Mouse (Mus musculus): ENCODE data around the gene Tceal1. TPM values are rescaled to one million over a fixed set of nuclear protein-coding genes. Genes with fewer than 3 reads are reported as not detected.
"Not testable (repeated sequence)": the region's sequence is repeated elsewhere in the genome, so short reads cannot be mapped to it uniquely, and the experiment has no call there.

Gene Tceal1
- polyA plus RNA-seq (2015; fragmentation: Nextera tagmentation; extraction: Ambion mirVana), result 9.6 and 10.0 TPM in 2 replicates

- Histone ChIP-seq H3K9me3 (no peaks in the 10 kb centered on the region), H3K4me3 (peak within 1 kb of the TSS; percentile 64), H3K36me3 (no peaks in the 10 kb centered on the region), H3K27me3 (replicated peaks) (0 out of 2 replicates have a peak, but pooled peaks cover 3% of the 10 kb centered on the region), H3K9ac (peak within 1 kb of the TSS; percentile 84), H3K27ac (replicated peaks) (peak within 1 kb of the TSS; percentile 83), H3K4me1 (0 out of 2 replicates have a peak, but pooled peaks cover 3% of the 10 kb centered on the region), H3K4me2 (peak within 1 kb of the TSS; percentile 71)
- 20% methylated on average over 15 of the region's 15 CpGs for WGBS
- peak; percentile 74 for ATAC-seq (ENCODE audit: extremely low read depth, insufficient number of reproducible peaks, low FRiP score, low TSS enrichment)
Measured at GRCm38 (mm10) chrX:136707446-136708167, at the start of gene Tceal1. Tceal1 (plus strand) TSS chrX:136707982.

- no peaks in the 10 kb centered on the region for H3K4me1 ChIP-seq
- no peak overlapping the region for H3K27ac ChIP-seq (replicated peaks)
- no peaks in the 10 kb centered on the region for H3K9me3 ChIP-seq
- H3K9ac ChIP-seq, result peak overlapping the region; percentile 61
- H3K4me3 ChIP-seq, result peak overlapping the region; percentile 53
- H3K36me3 ChIP-seq, result no peaks in the 10 kb centered on the region
- peak overlapping the region; percentile 75 for H3K4me2 ChIP-seq
- no peak for ATAC-seq (ENCODE audit: extremely low read depth, insufficient number of reproducible peaks, low FRiP score, low TSS enrichment)
- 9% methylated on average over 10 of the region's 20 CpGs for WGBS
- H3K27me3 ChIP-seq (replicated peaks), result 0 out of 2 replicates have a peak, but pooled peaks cover 10% of the 10 kb centered on the region
Measured at GRCm38 (mm10) chrX:136666281-136666706, 41.5 kb upstream of the Tceal1 start.

GRCm38 (mm10) chrX:136666762-136667464 is 40.9 kb upstream of the Tceal1 start:
- not testable (repeated sequence) for H3K27me3 ChIP-seq (replicated peaks); H3K27ac ChIP-seq (replicated peaks); H3K9me3 ChIP-seq; H3K36me3 ChIP-seq; H3K4me1 ChIP-seq; ATAC-seq (ENCODE audit: extremely low read depth, insufficient number of reproducible peaks, low FRiP score, low TSS enrichment)
- Histone ChIP-seq H3K4me2 (peak overlapping the region; percentile 75), H3K9ac (peak overlapping the region; percentile 61; the same call in 1 of the 2 replicates), H3K4me3 (peak overlapping the region; percentile 53)
- WGBS, result 15% methylated on average over 20 of the region's 24 CpGs

DNA sequence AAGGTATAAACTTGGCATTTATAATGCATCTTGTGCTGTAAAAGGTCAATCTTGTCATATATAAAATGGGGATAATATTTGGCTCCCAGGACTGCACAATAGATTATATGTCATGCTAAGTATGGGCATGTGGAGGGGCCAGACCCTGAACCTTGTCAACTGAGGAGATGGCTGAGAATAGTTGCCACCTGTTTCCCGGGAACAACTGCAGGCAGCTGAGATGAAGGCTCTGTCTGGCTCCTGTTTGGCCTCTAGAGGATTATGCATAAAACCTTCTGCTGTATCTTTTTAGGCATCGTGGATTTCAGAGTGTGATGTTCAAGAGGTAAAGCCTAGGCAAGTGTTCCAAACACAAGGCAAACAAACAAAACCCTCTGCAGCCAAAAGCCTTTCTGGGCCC is 39.0 kb upstream of the Tceal1 start:
- ATAC-seq (ENCODE audit: extremely low read depth, insufficient number of reproducible peaks, low FRiP score, low TSS enrichment), result no peak
- WGBS, result 49% methylated on average over 2 of the region's 2 CpGs
- H3K9ac ChIP-seq, result no peak overlapping the region

DNA sequence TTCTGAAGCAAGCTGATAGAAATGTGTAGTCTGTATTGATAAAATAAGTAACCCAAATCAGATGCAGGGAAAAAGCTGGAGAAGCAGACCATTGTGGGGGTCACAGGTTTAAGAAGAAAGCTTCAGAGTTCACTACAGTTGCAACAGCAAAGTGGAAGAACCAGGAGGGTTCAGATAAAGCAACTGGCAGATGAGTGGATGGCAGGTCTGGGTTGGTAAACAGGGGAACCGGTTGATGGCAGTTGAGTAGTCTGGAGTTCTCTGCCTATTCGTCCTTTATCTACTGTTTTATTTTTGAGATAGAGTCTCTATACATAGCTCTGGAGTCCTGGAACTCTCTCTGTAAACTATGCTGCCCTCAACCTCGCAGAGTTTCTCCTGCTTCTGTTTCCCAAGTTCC is 26.8 kb upstream of the Tceal1 start:
- no peak overlapping the region for H3K4me2 ChIP-seq
- ATAC-seq (ENCODE audit: extremely low read depth, insufficient number of reproducible peaks, low FRiP score, low TSS enrichment), result no peak

More for the DNA sequence above, 39.0 kb upstream of the Tceal1 start:
- no peak overlapping the region for H3K27ac ChIP-seq (replicated peaks)
- 0 out of 2 replicates have a peak, but pooled peaks cover 10% of the 10 kb centered on the region for H3K27me3 ChIP-seq (replicated peaks)
- no peak overlapping the region for H3K4me2 ChIP-seq
- no peaks in the 10 kb centered on the region for H3K4me1 ChIP-seq
- H3K9me3 ChIP-seq, result no peaks in the 10 kb centered on the region
- no peaks in the 10 kb centered on the region for H3K36me3 ChIP-seq
- no peak overlapping the region for H3K4me3 ChIP-seq

DNA sequence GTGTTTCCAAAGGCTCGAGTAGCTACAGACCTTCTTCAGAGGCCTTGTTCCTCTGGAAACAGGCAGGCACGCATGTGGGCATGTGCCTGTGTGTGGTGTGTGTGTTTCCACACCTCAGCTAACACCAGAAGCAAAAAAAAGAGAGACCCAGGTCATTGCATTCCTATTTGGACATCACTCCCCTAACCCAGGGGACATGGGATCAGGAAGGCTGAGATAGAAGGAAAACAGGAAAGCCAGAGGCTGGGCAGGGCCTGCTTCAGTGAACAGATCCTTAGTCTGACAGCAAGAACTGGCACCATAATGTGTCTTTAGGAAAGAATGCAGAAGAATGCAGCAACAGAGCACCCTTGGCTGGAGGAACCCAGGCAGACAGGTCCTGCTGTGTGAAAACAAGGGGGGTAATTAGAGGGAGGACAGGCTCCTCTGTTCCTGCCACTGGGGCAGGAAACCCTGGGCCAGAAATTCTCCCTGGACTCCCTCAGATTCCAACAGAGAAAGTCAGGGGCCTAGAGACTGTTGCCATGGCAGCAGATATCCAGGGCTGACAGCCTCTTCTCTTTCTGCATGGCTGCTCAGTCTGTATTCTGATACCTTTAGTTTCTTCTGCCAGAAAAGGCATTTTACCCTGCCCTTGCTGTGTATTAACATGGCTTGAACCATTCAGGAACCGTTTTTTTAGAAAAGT is 16.0 kb upstream of the Tceal1 start:
- not testable (repeated sequence) for H3K4me1 ChIP-seq; ATAC-seq (ENCODE audit: extremely low read depth, insufficient number of reproducible peaks, low FRiP score, low TSS enrichment); H3K4me2 ChIP-seq; H3K9ac ChIP-seq; H3K27ac ChIP-seq (replicated peaks); H3K9me3 ChIP-seq; H3K27me3 ChIP-seq (replicated peaks); H3K36me3 ChIP-seq; H3K4me3 ChIP-seq
- 53% methylated on average over 3 of the region's 3 CpGs for WGBS

More for the DNA sequence above, 26.8 kb upstream of the Tceal1 start:
- Histone ChIP-seq H3K9ac (no peak overlapping the region), H3K27ac (replicated peaks) (no peak overlapping the region), H3K36me3 (no peaks in the 10 kb centered on the region), H3K9me3 (no peaks in the 10 kb centered on the region), H3K4me1 (no peaks in the 10 kb centered on the region), H3K27me3 (replicated peaks) (no peaks in the 10 kb centered on the region), H3K4me3 (no peak overlapping the region)
- 46% methylated on average over 3 of the region's 3 CpGs for WGBS

DNA sequence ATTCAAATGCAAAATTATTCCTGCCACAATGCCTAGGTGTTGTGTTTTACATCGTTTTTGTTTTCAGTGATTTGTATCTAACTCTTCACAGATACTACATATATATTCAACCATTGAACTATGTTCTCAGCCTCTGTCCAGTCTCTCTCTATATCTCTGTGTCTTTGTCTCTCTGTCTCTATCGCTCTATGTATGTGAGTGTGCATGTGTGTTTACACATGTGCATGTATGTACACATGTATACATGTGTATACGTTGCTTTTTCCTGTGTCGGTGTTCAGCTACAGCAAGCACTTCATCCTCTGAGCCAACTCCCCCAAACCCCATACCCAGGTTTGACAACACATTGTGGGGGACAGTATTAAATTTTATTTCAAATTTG is 15.5 kb upstream of the Tceal1 start:
- H3K4me3 ChIP-seq, result no peak overlapping the region
- H3K9ac ChIP-seq, result no peak overlapping the region
- no peak overlapping the region for H3K27ac ChIP-seq (replicated peaks)
- no peaks in the 10 kb centered on the region for H3K4me1 ChIP-seq
- H3K27me3 ChIP-seq (replicated peaks), result no peaks in the 10 kb centered on the region
- 74% methylated on average over 4 of the region's 4 CpGs for WGBS
- ATAC-seq (ENCODE audit: extremely low read depth, insufficient number of reproducible peaks, low FRiP score, low TSS enrichment), result no peak
- no peaks in the 10 kb centered on the region for H3K36me3 ChIP-seq
- no peaks in the 10 kb centered on the region for H3K9me3 ChIP-seq
- no peak overlapping the region for H3K4me2 ChIP-seq

DNA sequence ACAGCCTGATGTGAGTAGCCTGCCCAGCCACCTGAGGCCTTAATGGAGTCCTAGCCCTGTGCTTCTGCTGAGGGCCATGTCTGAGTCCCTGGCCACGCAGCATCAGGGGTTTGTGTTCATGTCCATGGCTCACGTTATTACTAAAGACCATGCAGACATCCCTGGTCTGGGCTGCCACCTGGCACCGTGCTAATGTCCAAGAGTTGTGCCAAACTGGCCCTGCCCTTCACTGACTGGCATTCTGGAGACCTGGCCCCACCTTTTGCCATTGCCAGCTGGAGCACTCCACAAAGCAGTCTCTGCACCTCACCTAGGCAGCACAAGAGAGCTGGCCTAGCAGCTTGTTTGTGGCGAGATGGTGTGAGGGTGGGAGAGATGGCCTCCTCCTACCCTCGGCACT is 14.6 kb upstream of the Tceal1 start:
- ATAC-seq (ENCODE audit: extremely low read depth, insufficient number of reproducible peaks, low FRiP score, low TSS enrichment), result no peak
- 77% methylated on average over 5 of the region's 5 CpGs for WGBS
- H3K9ac ChIP-seq, result no peak overlapping the region
- no peaks in the 10 kb centered on the region for H3K27me3 ChIP-seq (replicated peaks)
- no peaks in the 10 kb centered on the region for H3K36me3 ChIP-seq
- H3K9me3 ChIP-seq, result no peaks in the 10 kb centered on the region
- no peaks in the 10 kb centered on the region for H3K4me1 ChIP-seq
- H3K27ac ChIP-seq (replicated peaks), result no peak overlapping the region
- H3K4me3 ChIP-seq, result no peak overlapping the region
- H3K4me2 ChIP-seq, result no peak overlapping the region

GRCm38 (mm10) chrX:136708168-136708681 is 443 bp downstream of the Tceal1 start:
- Histone ChIP-seq H3K9me3 (no peaks in the 10 kb centered on the region), H3K27me3 (replicated peaks) (0 out of 2 replicates have a peak, but pooled peaks cover 3% of the 10 kb centered on the region), H3K4me2 (peak overlapping the region; percentile 71), H3K36me3 (no peaks in the 10 kb centered on the region), H3K9ac (peak overlapping the region; percentile 84), H3K27ac (replicated peaks) (peak overlapping the region; percentile 83), H3K4me1 (0 out of 2 replicates have a peak, but pooled peaks cover 3% of the 10 kb centered on the region), H3K4me3 (peak overlapping the region; percentile 64)
- 16% methylated on average over 18 of the region's 18 CpGs for WGBS
- ATAC-seq (ENCODE audit: extremely low read depth, insufficient number of reproducible peaks, low FRiP score, low TSS enrichment), result peak; percentile 46; the same call in 1 of the 2 replicates

DNA sequence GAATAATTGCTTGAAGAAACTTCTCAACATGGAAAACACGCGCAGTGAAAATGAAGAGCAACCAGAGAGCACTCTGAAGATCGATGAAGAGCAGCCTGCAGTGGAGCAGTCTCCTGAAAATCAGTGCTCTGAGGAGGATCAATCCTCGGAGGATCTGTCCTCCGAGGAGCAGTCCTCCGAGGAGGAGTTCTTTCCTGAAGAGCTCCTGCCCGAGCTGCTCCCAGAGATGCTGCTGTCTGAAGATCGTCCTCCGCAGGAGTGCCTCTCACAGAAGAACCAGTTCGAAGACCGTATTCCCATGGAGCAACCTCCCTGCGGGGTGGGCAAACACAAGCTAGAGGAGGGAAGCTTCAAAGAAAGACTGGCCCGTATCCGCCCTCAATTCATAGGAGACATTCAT is 1.0 kb downstream of the Tceal1 start:
- Histone ChIP-seq H3K9me3 (no peaks in the 10 kb centered on the region), H3K4me1 (0 out of 2 replicates have a peak, but pooled peaks cover 3% of the 10 kb centered on the region), H3K9ac (peak overlapping the region; percentile 84), H3K4me2 (peak overlapping the region; percentile 71), H3K4me3 (peak overlapping the region; percentile 64), H3K27me3 (replicated peaks) (0 out of 2 replicates have a peak, but pooled peaks cover 3% of the 10 kb centered on the region), H3K36me3 (no peaks in the 10 kb centered on the region), H3K27ac (replicated peaks) (peak overlapping the region; percentile 83)
- no peak for ATAC-seq (ENCODE audit: extremely low read depth, insufficient number of reproducible peaks, low FRiP score, low TSS enrichment)
- 20% methylated on average over 14 of the region's 14 CpGs for WGBS
